Mouse (Mus musculus) forebrain, postnatal 0 days (tissue): ENCODE measurements around the gene Btbd9. TPM values are rescaled to one million over a fixed set of nuclear protein-coding genes. Genes with fewer than 3 reads are reported as not detected.

Experiments
- ATAC-seq: fragments of 200-750 bp; cut with Nextera tagmentation; 2 replicates; pipeline ENCODE4 v1.8.0; 2017; ENCODE audit warnings: mild to moderate bottlenecking, moderate library complexity
- DNase-seq: peaks from one replicate; pipeline ENCODE4 v3.0.0-alpha.2; 2015
- H3K27ac ChIP-seq: fragments of 300-500 bp; sonication (generic); 2 replicates; pipeline ENCODE4 v1.5.1; 2014; ENCODE audit warnings: low read depth, mild to moderate bottlenecking, antibody characterized with exemption, low read length, moderate library complexity, mixed read lengths
- H3K27me3 ChIP-seq: fragments of 300-500 bp; sonication (generic); 2 replicates; pipeline ENCODE4 v1.6.1; 2014; ENCODE audit warnings: mild to moderate bottlenecking, low read length, mixed read lengths; ENCODE audit not compliant: insufficient read depth
- H3K36me3 ChIP-seq: fragments of 300-500 bp; sonication (generic); 2 replicates; pipeline ENCODE4 v1.6.1; 2014; ENCODE audit warnings: mild to moderate bottlenecking, moderate library complexity; ENCODE audit not compliant: insufficient read depth
- H3K4me1 ChIP-seq: fragments of 300-500 bp; sonication (generic); 2 replicates; pipeline ENCODE4 v1.6.1; 2014; ENCODE audit warnings: antibody characterized with exemption; ENCODE audit not compliant: insufficient read depth
- H3K4me2 ChIP-seq: fragments of 300-500 bp; sonication (generic); 2 replicates; pipeline ENCODE4 v1.6.1; 2014; ENCODE audit warnings: low read depth, mild to moderate bottlenecking, moderate library complexity
- H3K4me3 ChIP-seq: fragments of 300-500 bp; sonication (generic); 2 replicates; pipeline ENCODE4 v1.5.1; 2014; ENCODE audit warnings: low read depth, low read length, mixed read lengths
- H3K9ac ChIP-seq: fragments of 300-500 bp; sonication (generic); 2 replicates; pipeline ENCODE4 v1.6.1; 2014; ENCODE audit warnings: mild to moderate bottlenecking
- H3K9me3 ChIP-seq: fragments of 300-500 bp; sonication (generic); 2 replicates; pipeline ENCODE4 v1.6.1; 2016; ENCODE audit warnings: low read length
- CTCF ChIP-seq: sonication (generic); IDR thresholded peaks from 2 replicates; pipeline ENCODE4 v1.5.1; 2016; ENCODE audit warnings: antibody characterized with exemption, control low read depth, low read depth
- WGBS: fragments of 180-500 bp; shearing (Covaris S2); extraction: QIAGEN DNeasy Blood & Tissue Kit; methylation state at CpG from one replicate; pipeline ENCODE4 v1.1.7; 2014; 5-methylcytosine and 5-hydroxymethylcytosine counted together
- polyA plus RNA-seq: library from polyadenylated mRNA; unstranded; fragments of >200 nt; fragmentation: Nextera tagmentation; extraction: Ambion mirVana; gene quantifications from 2 replicates; pipeline ENCODE4 v1.2.1, GENCODE M21; 2015
- total RNA-seq: library from RNA; depleted of rRNA; stranded (reverse); fragments of >200 nt; gene quantifications from 2 replicates; pipeline ENCODE4 v1.2.3, GENCODE M21; 2014

Gene Btbd9
- total and polyA plus RNA-seq, 2 experiments from 2014 or later: 63.6 to 149 TPM

DNA sequence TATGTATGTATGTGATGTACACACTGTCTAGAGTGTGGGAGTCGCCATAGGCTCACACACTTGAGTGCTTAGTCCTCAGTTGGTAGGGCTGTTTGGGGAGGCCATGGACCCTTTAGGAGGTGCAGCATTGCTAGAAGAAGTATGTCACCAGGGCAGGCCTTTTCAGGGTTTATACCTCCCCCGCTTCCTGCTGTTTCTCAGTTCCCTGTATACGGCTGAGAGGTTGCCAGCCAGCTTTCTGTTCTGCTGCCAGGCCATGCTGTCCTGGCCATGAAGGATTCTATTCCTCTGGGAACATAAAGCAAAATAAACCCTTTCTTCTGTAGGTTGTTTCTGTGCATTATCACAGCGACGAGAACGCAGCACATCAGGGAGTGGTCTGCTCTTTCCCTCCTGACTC is 316.4 kb downstream of the Btbd9 start:
- no peaks in the 10 kb centered on the region for H3K9me3 ChIP-seq
- H3K27ac ChIP-seq: no peak overlapping the region
- H3K4me3 ChIP-seq: no peak overlapping the region
- no peak for TF ChIP-seq CTCF
- no peak overlapping the region for H3K4me2 ChIP-seq
- H3K4me1 ChIP-seq: no peaks in the 10 kb centered on the region
- WGBS: 69% methylated on average over 6 of the region's 6 CpGs
- H3K36me3 ChIP-seq: no peaks in the 10 kb centered on the region
- DNase-seq: no peak
- no peaks in the 10 kb centered on the region for H3K27me3 ChIP-seq
- no peak overlapping the region for H3K9ac ChIP-seq
- no peak for ATAC-seq

DNA sequence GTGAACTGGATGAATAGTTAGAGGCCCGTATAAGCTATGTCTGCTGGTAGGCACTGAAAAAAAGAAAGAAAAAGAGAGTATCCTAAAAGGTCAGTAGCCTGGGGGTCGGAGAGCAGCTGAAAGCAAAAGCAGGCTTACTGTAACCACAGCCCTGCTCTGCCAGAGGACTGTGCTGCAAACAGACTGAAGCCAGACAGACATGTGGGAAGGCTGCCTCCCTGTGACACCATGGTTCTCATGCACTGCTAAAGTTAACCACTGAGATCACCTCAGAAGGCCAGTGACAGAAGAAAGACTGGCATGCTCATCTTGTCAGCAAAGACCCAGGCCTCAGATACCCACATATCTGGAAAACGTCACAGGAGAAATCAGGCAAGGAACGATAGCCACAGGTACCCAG is 317.8 kb downstream of the Btbd9 start:
- H3K36me3 ChIP-seq: no peaks in the 10 kb centered on the region
- no peak overlapping the region for H3K4me2 ChIP-seq
- no peak overlapping the region for H3K27ac ChIP-seq
- DNase-seq: no peak
- H3K4me3 ChIP-seq: no peak overlapping the region
- 69% methylated on average over 4 of the region's 4 CpGs for WGBS
- no peaks in the 10 kb centered on the region for H3K27me3 ChIP-seq
- peak; percentile 14; the same call in 1 of the 2 replicates for TF ChIP-seq CTCF
- no peaks in the 10 kb centered on the region for H3K9me3 ChIP-seq
- no peak for ATAC-seq
- no peaks in the 10 kb centered on the region for H3K4me1 ChIP-seq
- no peak overlapping the region for H3K9ac ChIP-seq

DNA sequence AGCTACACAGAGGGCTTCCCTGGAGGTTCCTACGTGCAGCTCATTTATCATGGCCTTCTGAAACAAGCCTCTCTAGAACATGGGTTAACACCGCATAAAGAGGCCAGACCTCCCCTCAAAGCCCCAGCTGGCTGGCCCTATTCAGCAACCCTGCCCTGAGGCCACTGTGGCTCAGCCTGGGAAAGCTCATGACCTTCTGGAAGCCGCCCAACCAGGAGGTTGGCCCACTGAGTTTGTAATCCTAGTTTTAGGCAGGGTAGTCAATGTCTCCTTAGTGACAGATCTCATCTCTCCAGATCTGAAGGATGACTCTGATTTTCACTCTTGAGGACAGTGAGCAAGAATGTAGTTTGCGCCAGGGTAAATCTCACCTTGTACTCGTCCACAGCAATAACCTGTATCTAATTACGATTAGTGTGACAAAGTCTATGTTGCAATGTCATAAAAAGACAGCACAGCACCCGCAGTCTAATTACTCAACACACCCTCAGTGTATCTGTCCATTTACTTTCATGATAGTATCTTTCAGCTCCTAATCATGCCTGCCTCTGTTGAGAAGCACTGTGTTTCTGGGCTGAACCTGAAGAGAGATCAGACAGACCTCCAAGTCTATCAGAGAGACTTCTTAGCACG is 320.2 kb downstream of the Btbd9 start:
- H3K9me3 ChIP-seq: no peaks in the 10 kb centered on the region
- ATAC-seq: no peak
- H3K4me3 ChIP-seq: no peak overlapping the region
- no peaks in the 10 kb centered on the region for H3K4me1 ChIP-seq
- H3K36me3 ChIP-seq: no peaks in the 10 kb centered on the region
- no peak overlapping the region for H3K27ac ChIP-seq
- no peak overlapping the region for H3K4me2 ChIP-seq
- DNase-seq: no peak
- WGBS: 63% methylated on average over 8 of the region's 8 CpGs
- no peak overlapping the region for H3K9ac ChIP-seq
- TF ChIP-seq CTCF: no peak
- H3K27me3 ChIP-seq: no peaks in the 10 kb centered on the region

DNA sequence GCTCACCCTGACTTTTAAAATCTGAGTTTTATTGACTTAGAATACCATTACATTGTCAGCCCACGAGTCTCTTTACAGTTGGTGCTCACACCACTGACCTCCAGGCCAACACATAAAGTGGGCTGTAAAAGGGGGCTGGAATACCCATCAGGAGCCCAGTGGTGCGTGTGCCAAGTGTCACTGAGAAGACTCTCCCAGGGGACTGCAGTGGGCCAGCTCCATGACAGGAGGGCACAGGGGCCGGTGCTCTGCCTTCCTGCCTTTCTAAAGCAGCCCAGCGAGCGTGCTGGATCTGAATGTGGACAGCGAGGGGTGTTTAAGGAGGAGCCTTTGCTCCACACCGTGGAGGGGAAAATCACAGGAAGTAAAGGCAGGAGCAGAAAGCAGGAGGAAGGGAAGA is 322.4 kb downstream of the Btbd9 start:
- H3K4me2 ChIP-seq: no peak overlapping the region
- no peaks in the 10 kb centered on the region for H3K27me3 ChIP-seq
- no peak for TF ChIP-seq CTCF
- H3K4me3 ChIP-seq: no peak overlapping the region
- WGBS: 61% methylated on average over 7 of the region's 7 CpGs
- ATAC-seq: no peak
- H3K9me3 ChIP-seq: no peaks in the 10 kb centered on the region
- DNase-seq: no peak
- no peak overlapping the region for H3K27ac ChIP-seq
- H3K36me3 ChIP-seq: no peaks in the 10 kb centered on the region
- no peak overlapping the region for H3K9ac ChIP-seq
- no peaks in the 10 kb centered on the region for H3K4me1 ChIP-seq

DNA sequence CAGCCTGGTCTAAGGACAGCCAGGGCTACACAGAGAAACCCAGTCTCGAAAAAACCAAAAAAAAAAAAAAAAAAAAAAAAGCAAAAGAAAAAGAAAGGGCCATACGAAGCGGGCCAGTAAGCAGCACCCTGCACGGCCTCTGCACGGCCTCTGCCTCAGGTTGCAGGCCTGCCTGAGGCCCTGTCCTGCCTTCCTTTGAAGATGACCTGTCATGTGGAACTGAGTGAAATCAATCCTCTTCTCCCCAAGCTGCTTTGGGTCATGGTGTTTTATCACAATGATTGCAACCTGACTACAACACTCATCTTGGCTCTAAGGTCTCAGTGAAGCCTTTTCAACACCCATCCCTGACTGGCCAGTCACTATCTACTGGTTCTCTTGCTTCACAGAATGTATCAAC is 323.3 kb downstream of the Btbd9 start:
- Histone ChIP-seq H3K4me2 (no peak overlapping the region), H3K36me3 (no peaks in the 10 kb centered on the region), H3K9ac (no peak overlapping the region), H3K27ac (no peak overlapping the region), H3K27me3 (no peaks in the 10 kb centered on the region), H3K4me1 (no peaks in the 10 kb centered on the region), H3K4me3 (no peak overlapping the region), H3K9me3 (no peaks in the 10 kb centered on the region)
- WGBS: 67% methylated on average over 5 of the region's 5 CpGs
- ATAC-seq (no peak), DNase-seq (no peak)
- no peak for TF ChIP-seq CTCF

DNA sequence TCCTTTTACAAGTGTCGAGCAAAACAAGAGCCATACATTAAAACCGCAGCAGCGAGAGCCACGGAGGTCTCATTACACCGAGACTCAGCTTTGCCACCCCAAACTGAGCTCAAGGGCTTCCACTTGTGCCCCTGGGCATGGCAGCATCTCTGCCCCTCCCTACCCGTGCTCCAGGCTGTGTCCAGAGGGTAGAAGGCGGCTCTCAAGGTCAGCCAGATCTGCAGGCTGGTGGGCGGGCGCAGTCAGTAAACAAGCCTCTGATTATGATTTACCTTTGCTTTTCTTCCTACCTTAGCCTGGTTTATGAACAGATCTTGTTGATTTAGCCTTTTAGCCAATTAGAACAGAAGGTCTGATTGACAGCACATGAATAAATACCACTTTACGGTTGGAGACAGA is 331.0 kb downstream of the Btbd9 start:
- no peak for TF ChIP-seq CTCF
- H3K27ac ChIP-seq: no peak overlapping the region

DNA sequence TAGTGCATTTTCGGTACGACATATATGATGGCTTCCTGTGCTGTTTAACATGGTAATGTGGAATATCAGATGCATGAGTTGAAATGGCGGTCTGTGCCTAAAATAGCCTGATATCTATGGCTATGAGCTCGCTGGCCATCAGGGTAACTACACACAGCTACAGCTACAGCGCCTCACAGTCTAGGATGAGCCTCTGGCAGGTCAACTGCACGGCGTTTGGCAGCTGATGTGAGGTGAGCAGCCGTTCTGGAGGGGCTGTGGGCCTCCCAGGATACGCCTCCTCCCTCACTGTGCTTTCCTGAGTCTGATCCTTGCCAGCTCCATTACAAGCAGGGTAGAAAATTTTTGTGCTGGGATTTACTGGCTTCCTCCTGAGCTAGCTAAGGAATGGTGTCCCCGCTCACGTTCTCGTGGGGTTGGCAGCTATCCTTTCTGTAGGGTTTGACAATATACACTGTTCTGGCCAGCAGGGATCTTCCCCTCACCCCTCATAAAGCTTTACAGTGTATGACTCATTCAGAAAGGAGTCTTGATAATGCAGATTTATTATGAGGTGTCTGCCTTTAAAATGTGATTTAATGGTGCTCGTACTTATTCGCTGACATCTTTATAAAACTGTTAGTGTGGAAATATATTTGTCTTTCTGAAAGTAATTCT is 331.5 kb downstream of the Btbd9 start:
- Histone ChIP-seq H3K27ac (no peak overlapping the region), H3K36me3 (no peaks in the 10 kb centered on the region), H3K4me1 (no peaks in the 10 kb centered on the region; the same call in 1 of the 2 replicates), H3K4me3 (no peak overlapping the region), H3K9ac (no peak overlapping the region), H3K4me2 (no peak overlapping the region), H3K27me3 (no peaks in the 10 kb centered on the region), H3K9me3 (no peaks in the 10 kb centered on the region)
- DNase-seq (no peak), ATAC-seq (no peak)
- 52% methylated on average over 14 of the region's 14 CpGs for WGBS
- no peak for TF ChIP-seq CTCF

More for the DNA sequence above, 331.0 kb downstream of the Btbd9 start:
- no peak overlapping the region for H3K9ac ChIP-seq
- DNase-seq: no peak
- no peak overlapping the region for H3K4me2 ChIP-seq
- no peaks in the 10 kb centered on the region for H3K36me3 ChIP-seq
- ATAC-seq: no peak
- no peaks in the 10 kb centered on the region for H3K9me3 ChIP-seq
- H3K4me3 ChIP-seq: no peak overlapping the region
- no peaks in the 10 kb centered on the region for H3K27me3 ChIP-seq
- no peaks in the 10 kb centered on the region for H3K4me1 ChIP-seq
- WGBS: 69% methylated on average over 10 of the region's 10 CpGs
